Mouse (Mus musculus) liver, postnatal 0 days (tissue): ENCODE results near the gene Gm13083. TPM values are rescaled to one million over a fixed set of nuclear protein-coding genes. Genes with fewer than 3 reads are reported as not detected.
"Not testable (repeated sequence)": the region's sequence is repeated elsewhere in the genome, so short reads cannot be mapped to it uniquely, and the experiment has no call there.

Experiments used
- ATAC-seq: fragments of 200-750 bp; cut with Nextera tagmentation; 2 replicates; pipeline ENCODE4 v1.8.0; 2017; ENCODE audit warnings: mild to moderate bottlenecking, moderate library complexity
- DNase-seq: peaks from one replicate; pipeline ENCODE4 v3.0.0-alpha.2; 2016
- H3K27ac ChIP-seq: fragments of 300-500 bp; sonication (generic); 2 replicates; pipeline ENCODE4 v1.5.1; 2014; ENCODE audit warnings: antibody characterized with exemption, moderate library complexity, mild to moderate bottlenecking, low read depth
- H3K27me3 ChIP-seq: fragments of 300-500 bp; sonication (generic); 2 replicates; pipeline ENCODE4 v1.6.1; 2014; ENCODE audit warnings: low read length, control low read depth, mixed read lengths; ENCODE audit not compliant: insufficient read depth
- H3K36me3 ChIP-seq: fragments of 300-500 bp; sonication (generic); replicated peaks from 2 replicates; pipeline ENCODE4 v1.6.1; 2014; ENCODE audit warnings: mild to moderate bottlenecking, control low read depth, low read length, moderate library complexity, mixed read lengths; ENCODE audit not compliant: insufficient read depth
- H3K4me1 ChIP-seq: fragments of 300-500 bp; sonication (generic); 2 replicates; pipeline ENCODE4 v1.6.1; 2014; ENCODE audit warnings: antibody characterized with exemption, mild to moderate bottlenecking, control low read depth; ENCODE audit not compliant: insufficient read depth
- H3K4me2 ChIP-seq: fragments of 300-500 bp; sonication (generic); 2 replicates; pipeline ENCODE4 v1.6.1; 2014; ENCODE audit warnings: low read depth, mild to moderate bottlenecking, low read length, moderate library complexity, mixed read lengths
- H3K4me3 ChIP-seq: fragments of 300-500 bp; sonication (generic); 2 replicates; pipeline ENCODE4 v1.5.1; 2014; ENCODE audit warnings: low read depth, low read length
- H3K9ac ChIP-seq: fragments of 300-500 bp; sonication (generic); replicated peaks from 2 replicates; pipeline ENCODE4 v1.6.1; 2014; ENCODE audit warnings: mild to moderate bottlenecking, moderate library complexity
- H3K9me3 ChIP-seq: fragments of 300-500 bp; sonication (generic); 2 replicates; pipeline ENCODE4 v1.6.1; 2016; ENCODE audit warnings: mild to moderate bottlenecking, control low read depth, low read length, mixed read lengths
- WGBS: fragments of 180-500 bp; shearing (Covaris S2); extraction: QIAGEN DNeasy Blood & Tissue Kit; methylation state at CpG from one replicate; pipeline ENCODE4 v1.1.7; 2014; ENCODE audit not compliant: insufficient replicate concordance; 5-methylcytosine and 5-hydroxymethylcytosine counted together
- polyA plus RNA-seq: library from polyadenylated mRNA; unstranded; fragments of >200 nt; fragmentation: Nextera tagmentation; extraction: Ambion mirVana; gene quantifications from 2 replicates; pipeline ENCODE4 v1.2.1, GENCODE M21; 2015

The Gm13083 gene
- polyA plus RNA-seq = not detected in 2 replicates

DNA sequence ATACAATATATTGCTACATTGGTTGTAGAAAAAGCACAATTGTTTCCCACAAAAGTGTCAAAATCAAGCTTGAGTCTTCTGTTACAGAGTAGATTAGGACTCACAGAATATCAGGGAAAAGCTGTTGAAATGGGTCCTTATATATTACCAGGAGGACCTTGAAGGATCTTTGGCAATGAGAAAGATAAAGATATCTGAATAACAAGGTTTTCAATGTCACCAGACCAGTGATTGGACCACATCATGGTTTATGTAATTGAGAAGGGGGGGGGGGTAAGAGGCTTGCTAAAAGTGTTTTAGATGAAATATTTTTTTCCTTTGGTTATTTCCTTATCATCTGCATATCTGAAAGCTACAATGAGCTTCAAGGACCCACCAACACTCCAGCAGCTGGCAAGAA, at the start of gene Gm13083:
Gene Gm13083, plus strand, starts transcription at position 301 of the 400 bp plus-strand sequence.
- not testable (repeated sequence) for H3K9ac ChIP-seq, H3K4me2 ChIP-seq, DNase-seq, H3K36me3 ChIP-seq, H3K27ac ChIP-seq, H3K9me3 ChIP-seq, H3K27me3 ChIP-seq, H3K4me3 ChIP-seq, H3K4me1 ChIP-seq, ATAC-seq

- not testable (repeated sequence) for H3K4me2 ChIP-seq, H3K9ac ChIP-seq, H3K36me3 ChIP-seq, H3K27ac ChIP-seq, H3K4me3 ChIP-seq, H3K4me1 ChIP-seq, H3K27me3 ChIP-seq, DNase-seq, H3K9me3 ChIP-seq, ATAC-seq
- 76% methylated on average over 9 of the region's 9 CpGs for WGBS
These were observed 2.9 kb upstream of the Gm13083 start for GRCm38 (mm10) chr4:143611927-143612326.

DNA sequence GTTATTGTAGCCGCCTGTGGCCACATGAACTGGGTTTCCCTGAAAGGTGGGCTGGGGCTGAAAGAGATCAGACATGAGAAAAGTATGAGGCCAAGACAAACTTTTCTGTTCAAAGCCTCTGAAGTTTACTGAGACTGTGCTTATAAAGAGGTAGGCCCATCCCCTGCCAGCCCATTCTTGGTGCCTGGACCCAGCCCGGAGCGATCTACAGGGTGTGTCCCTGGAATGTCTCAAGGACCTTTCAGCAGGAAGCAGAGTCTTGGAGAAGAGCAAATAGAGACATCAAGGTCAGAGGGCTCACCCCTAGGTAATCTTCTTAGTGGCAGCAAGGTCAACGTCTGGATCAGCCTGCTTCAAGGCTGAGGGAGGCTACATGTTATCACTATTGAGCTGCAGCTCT, 3.3 kb downstream of the Gm13083 start:
- not testable (repeated sequence) for H3K36me3 ChIP-seq, H3K27ac ChIP-seq, H3K9me3 ChIP-seq, H3K4me2 ChIP-seq, H3K4me1 ChIP-seq, H3K27me3 ChIP-seq, DNase-seq, H3K4me3 ChIP-seq, ATAC-seq, H3K9ac ChIP-seq
- 61% methylated on average over 4 of the region's 4 CpGs for WGBS

GRCm38 (mm10) chr4:143657146-143657545, 42.3 kb downstream of the Gm13083 start, which contains the start of gene Gm13088:
Gene Gm13088 (minus strand): TSS chr4:143657246.
- ATAC-seq, H3K36me3 ChIP-seq, H3K27me3 ChIP-seq, H3K4me3 ChIP-seq, H3K4me2 ChIP-seq, H3K9me3 ChIP-seq, H3K9ac ChIP-seq, H3K4me1 ChIP-seq, H3K27ac ChIP-seq, DNase-seq: not testable (repeated sequence)

Other genes starting within 250 kb of the Gm13083 start
- gene Pramel1, start 220.6 kb upstream of the Gm13083 start, polyA plus RNA-seq = not detected in 2 replicates
- gene Pramef8, start 202.6 kb upstream of the Gm13083 start, polyA plus RNA-seq = 2.5 and 3.3 TPM in 2 replicates
- gene Oog4, start 164.7 kb upstream of the Gm13083 start, polyA plus RNA-seq = not detected in 2 replicates
- gene Gm13043, start 103.7 kb upstream of the Gm13083 start, polyA plus RNA-seq = not detected in 2 replicates
- gene Gm13040, start 79.0 kb upstream of the Gm13083 start, polyA plus RNA-seq = not detected in 2 replicates
- not detected in 2 replicates for gene BC080695, start 63.3 kb upstream of the Gm13083 start, polyA plus RNA-seq
- gene Gm13057, start 63.3 kb upstream of the Gm13083 start, polyA plus RNA-seq = not detected in 2 replicates
- gene Gm13088, start 42.2 kb downstream of the Gm13083 start, polyA plus RNA-seq = not detected in 2 replicates
- not detected in 2 replicates for gene Gm13089, start 87.7 kb downstream of the Gm13083 start, polyA plus RNA-seq
- not detected in 2 replicates for gene Gm13078, start 104.5 kb downstream of the Gm13083 start, polyA plus RNA-seq
- gene Gm13023, start 174.3 kb downstream of the Gm13083 start, polyA plus RNA-seq = not detected in 2 replicates
- not detected in 2 replicates for gene Gm13084, start 201.1 kb downstream of the Gm13083 start, polyA plus RNA-seq
- not detected in 2 replicates for gene Gm13103, start 231.5 kb downstream of the Gm13083 start, polyA plus RNA-seq